11 mouse cellular contexts compared by ENCODE assay signal in genomic region chr8:120399212-120399934, GRCm38 (mm10).
A peak's percentile ranks its signal among the peaks of the same experiment; 100 is the strongest.
DNase-seq lines count a peak whose midpoint lies in the region; ATAC-seq and TF ChIP-seq lines count a peak whose summit lies in the region.
"Had no signal": no experiment of that assay in that cellular context is flagged by ENCODE, and none has a peak within 500 bp of the region (broad histone marks: within the 10 kb centered on the region; RNA-seq: fewer than 3 reads in every experiment).

No protein-coding gene starts in this region.

- no peaks in the 10 kb centered on the region for H3K27me3 ChIP-seq in lung, postnatal 0 days (replicated peaks; ENCODE audit: insufficient read depth, low read length)
- no peaks in the 10 kb centered on the region for H3K27me3 ChIP-seq in forebrain, postnatal 0 days (ENCODE audit: insufficient read depth, low read length)
- no peaks in the 10 kb centered on the region for H3K27me3 ChIP-seq in midbrain, embryonic 14.5 days (ENCODE audit: control insufficient read depth, insufficient read depth, low read length)
- H3K27me3 ChIP-seq in heart, adult 2 months (ENCODE audit: control insufficient read depth, insufficient read depth, low read length) = no peaks in the 10 kb centered on the region

- intact Hi-C loops in heart, adult 2 months (cut with DNase I) = no loop called here

- H3K79me2 ChIP-seq in heart, adult 2 months (replicated peaks; ENCODE audit: control insufficient read depth, insufficient read depth, low read length) = no peaks in the 10 kb centered on the region

- peak; percentile 54 for DNase-seq in lung, postnatal 0 days (ENCODE audit: low spot score)
- no peak for DNase-seq in lung, adult 2 months
- peak; percentile 52 for DNase-seq in forebrain, postnatal 0 days
- DNase-seq in midbrain, embryonic 14.5 days = peak; percentile 81
- DNase-seq in thymus, postnatal 36 days = peak; percentile 46 to 67
- no peak for DNase-seq in layer of hippocampus, adult 9-10 months (ENCODE audit: low spot score)
- no peak for DNase-seq in heart, adult 2 months
- DNase-seq in right cerebral cortex, postnatal 14 days = no peak
- DNase-seq: cerebellum, postnatal 10 days; heart, postnatal 10 days; liver, embryonic 13.5 days had no signal

- H3K36me3 ChIP-seq in lung, postnatal 0 days (ENCODE audit: insufficient read depth, low read length) = no peaks in the 10 kb centered on the region
- H3K36me3 ChIP-seq in forebrain, postnatal 0 days (ENCODE audit: insufficient read depth) = no peaks in the 10 kb centered on the region
- H3K36me3 ChIP-seq in midbrain, embryonic 14.5 days (ENCODE audit: control insufficient read depth, insufficient read depth, low read length) = no peaks in the 10 kb centered on the region
- H3K36me3 ChIP-seq in heart, adult 2 months (ENCODE audit: control insufficient read depth, insufficient read depth, low read length) = no peaks in the 10 kb centered on the region
- H3K36me3 ChIP-seq: liver, embryonic 13.5 days had no signal

- no peaks in the 10 kb centered on the region for H3K9me3 ChIP-seq in lung, postnatal 0 days (ENCODE audit: low read length)
- no peaks in the 10 kb centered on the region for H3K9me3 ChIP-seq in forebrain, postnatal 0 days (ENCODE audit: low read length)
- no peaks in the 10 kb centered on the region for H3K9me3 ChIP-seq in midbrain, embryonic 14.5 days (ENCODE audit: control insufficient read depth, low read length)
- H3K9me3 ChIP-seq: liver, embryonic 13.5 days had no signal

- TF ChIP-seq CTCF in lung, postnatal 0 days (IDR thresholded peaks at IDR 0.05) = no peak
- TF ChIP-seq CTCF in lung, adult 2 months (IDR thresholded peaks at IDR 0.05; ENCODE audit: insufficient read depth, low read length) = no peak
- TF ChIP-seq CTCF in forebrain, postnatal 0 days (IDR thresholded peaks at IDR 0.05; ENCODE audit: low read depth) = no peak
- TF ChIP-seq CTCF in heart, adult 2 months (IDR thresholded peaks at IDR 0.05) = no peak

- no peak overlapping the region; the same call in 1 of the 2 replicates for H3K4me2 ChIP-seq in lung, postnatal 0 days (replicated peaks; ENCODE audit: low read depth, low read length)
- H3K4me2 ChIP-seq in forebrain, postnatal 0 days (ENCODE audit: low read depth) = peak overlapping the region; percentile 35; the same call in 1 of the 2 replicates
- H3K4me2 ChIP-seq in midbrain, embryonic 14.5 days (ENCODE audit: low read length) = peak overlapping the region; percentile 47
- H3K4me2 ChIP-seq: liver, embryonic 13.5 days had no signal

- no peak for TF ChIP-seq POLR2A in lung, adult 2 months (IDR thresholded peaks at IDR 0.05; ENCODE audit: borderline replicate concordance, extremely low read depth, low read depth, low read length)
- no peak for TF ChIP-seq POLR2A in heart, adult 2 months (IDR thresholded peaks at IDR 0.05; ENCODE audit: insufficient read depth, low read depth, low read length)

- 30% methylated on average over 33 of the region's 33 CpGs for WGBS in lung, postnatal 0 days
- 57% methylated on average over 33 of the region's 33 CpGs for WGBS in lung, adult 2 months
- 31% methylated on average over 33 of the region's 33 CpGs for WGBS in forebrain, postnatal 0 days
- WGBS in midbrain, embryonic 14.5 days = 21% methylated on average over 33 of the region's 33 CpGs
- WGBS in heart, adult 2 months = 81% methylated on average over 33 of the region's 33 CpGs

- 0 out of 2 replicates have a peak, but pooled peaks cover 6% of the 10 kb centered on the region for H3K4me1 ChIP-seq in lung, postnatal 0 days (ENCODE audit: insufficient read depth, low read depth, low read length)
- no peaks in the 10 kb centered on the region for H3K4me1 ChIP-seq in lung, adult 2 months (ENCODE audit: control insufficient read depth, insufficient read depth, low read length)
- peaks cover 17% of the 10 kb centered on the region for H3K4me1 ChIP-seq in forebrain, postnatal 0 days (ENCODE audit: insufficient read depth)
- peaks cover 39% of the 10 kb centered on the region for H3K4me1 ChIP-seq in midbrain, embryonic 14.5 days (ENCODE audit: control insufficient read depth, insufficient read depth, low read length)
- no peaks in the 10 kb centered on the region for H3K4me1 ChIP-seq in heart, adult 2 months (ENCODE audit: control insufficient read depth, insufficient read depth, low read length)

- H3K4me3 ChIP-seq in lung, postnatal 0 days (ENCODE audit: low read depth, low read length) = no peak overlapping the region
- no peak overlapping the region for H3K4me3 ChIP-seq in lung, adult 2 months (replicated peaks; ENCODE audit: extremely low read depth, low read depth, low read length)
- H3K4me3 ChIP-seq in forebrain, postnatal 0 days (ENCODE audit: low read depth, low read length) = no peak overlapping the region
- peak overlapping the region; percentile 12; the same call in 1 of the 2 replicates for H3K4me3 ChIP-seq in midbrain, embryonic 14.5 days (replicated peaks; ENCODE audit: low read depth, low read length)
- no peak overlapping the region for H3K4me3 ChIP-seq in heart, adult 2 months
- H3K4me3 ChIP-seq: liver, embryonic 13.5 days had no signal

- H3K27ac ChIP-seq in lung, postnatal 0 days (ENCODE audit: low read length) = no peak overlapping the region
- H3K27ac ChIP-seq in forebrain, postnatal 0 days (ENCODE audit: low read depth, low read length) = 0 out of 2 replicates have a peak overlapping the region, but pooled peaks have one; percentile 21
- peak overlapping the region; percentile 77 for H3K27ac ChIP-seq in midbrain, embryonic 14.5 days (replicated peaks; ENCODE audit: low read depth, low read length)
- H3K27ac ChIP-seq in heart, adult 2 months = no peak overlapping the region
- H3K27ac ChIP-seq: liver, embryonic 13.5 days had no signal

- no peak for ATAC-seq in lung, postnatal 0 days
- ATAC-seq in forebrain, postnatal 0 days = peak; percentile 58; the same call in 1 of the 2 replicates
- peak; percentile 62; the same call in 1 of the 2 replicates for ATAC-seq in midbrain, embryonic 14.5 days (ENCODE audit: low FRiP score, low TSS enrichment)

- no peak for TF ChIP-seq EP300 in lung, postnatal 0 days (IDR thresholded peaks at IDR 0.05)
- no peak for TF ChIP-seq EP300 in heart, adult 2 months (IDR thresholded peaks at IDR 0.05; ENCODE audit: insufficient read depth, low read depth, low read length)

- H3K9ac ChIP-seq in lung, postnatal 0 days (replicated peaks; ENCODE audit: low read depth) = no peak overlapping the region
- H3K9ac ChIP-seq in forebrain, postnatal 0 days = no peak overlapping the region
- no peak overlapping the region for H3K9ac ChIP-seq in midbrain, embryonic 14.5 days (replicated peaks; ENCODE audit: low read length)
- no peak overlapping the region for H3K9ac ChIP-seq in heart, adult 2 months (ENCODE audit: low read depth, low read length)
- H3K9ac ChIP-seq: liver, embryonic 13.5 days had no signal

Comparison
In these comparisons a context has a peak if more than half of its experiments do, and no peak if none do; other contexts are left out.
1. DNase-seq: peak in lung, postnatal 0 days (single experiment), forebrain, postnatal 0 days (single experiment), midbrain, embryonic 14.5 days (single experiment) and thymus, postnatal 36 days (2 of 2); none in lung, adult 2 months (single experiment), layer of hippocampus, adult 9-10 months (single experiment), heart, adult 2 months (0 of 2) and right cerebral cortex, postnatal 14 days (single experiment).
2. H3K27ac ChIP-seq: peak in forebrain, postnatal 0 days (single experiment) and midbrain, embryonic 14.5 days (single experiment); none in lung, postnatal 0 days (single experiment) and heart, adult 2 months (single experiment).